Mouse (Mus musculus) small intestine, adult 2 months (tissue): ENCODE data around the gene Aff2.

Experiments
- CTCF ChIP-seq: fragments of 200-500 bp; IDR thresholded peaks from 2 replicates; pipeline ENCODE4 v1.5.1; 2012; ENCODE audit warnings: low read depth, mild to moderate bottlenecking, control low read depth, inconsistent platforms, low read length, moderate library complexity, mixed read lengths; ENCODE audit not compliant: insufficient replicate concordance, insufficient read length; ENCODE audit errors: extremely low read depth
- POLR2A ChIP-seq: fragments of 200-500 bp; IDR thresholded peaks from 2 replicates; pipeline ENCODE4 v1.6.1; 2012; ENCODE audit warnings: low read depth, mild to moderate bottlenecking, control low read depth, inconsistent platforms, low read length, moderate library complexity

DNA sequence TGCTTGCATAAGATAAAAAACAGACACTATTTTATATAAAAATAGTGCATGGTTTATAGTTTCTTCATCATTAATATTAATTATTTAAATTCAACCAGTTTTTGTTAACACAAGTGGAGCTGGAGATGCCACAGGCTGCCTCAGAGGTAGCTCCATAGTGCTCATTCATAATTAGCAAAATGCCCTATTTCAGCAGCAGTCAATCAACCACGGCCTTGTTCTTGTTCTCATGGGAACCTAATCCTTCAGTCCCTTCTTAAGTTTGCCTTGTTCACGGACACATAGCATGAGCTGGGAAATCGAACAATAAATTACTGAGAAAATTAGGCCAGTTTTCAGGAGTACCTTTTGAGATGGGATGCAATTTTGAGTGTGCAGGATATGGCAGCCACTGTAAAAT is 378.9 kb downstream of the Aff2 start:
- TF ChIP-seq POLR2A = no peak
- no peak for TF ChIP-seq CTCF
